Mouse (Mus musculus): ENCODE results near the gene Tapbp.
"Not testable (repeated sequence)": the region's sequence is repeated elsewhere in the genome, so short reads cannot be mapped to it uniquely, and the experiment has no call there.

Tapbp gene

GRCm38 (mm10) chr17:33915671-33916250 lies at the start of gene Tapbp, which contains the start of gene Zbtb22:
Gene Tapbp (plus strand): TSS chr17:33915899.
Gene Zbtb22 (plus strand): TSS chr17:33915904.
- peak; percentile 98 for DNase-seq

- DNase-seq = not testable (repeated sequence)
Observed at GRCm38 (mm10) chr17:33873537-33873936, 42.2 kb upstream of the Tapbp start, which contains the start of gene Gm7029. Gene Gm7029 (plus strand): TSS chr17:33873837.

- DNase-seq = no peak
Observed at GRCm38 (mm10) chr17:33874411-33874810, 41.3 kb upstream of the Tapbp start.

- peak; percentile 47 for DNase-seq
Observed at GRCm38 (mm10) chr17:33875797-33876196, 39.9 kb upstream of the Tapbp start.

- DNase-seq = not testable (repeated sequence)
Observed at GRCm38 (mm10) chr17:33884320-33884719, 31.4 kb upstream of the Tapbp start.

- DNase-seq = not testable (repeated sequence)
Observed at GRCm38 (mm10) chr17:33887802-33888201, 27.9 kb upstream of the Tapbp start.

GRCm38 (mm10) chr17:33888230-33888629 lies 27.5 kb upstream of the Tapbp start:
- not testable (repeated sequence) for DNase-seq

GRCm38 (mm10) chr17:33889941-33890532 lies 25.7 kb upstream of the Tapbp start:
- DNase-seq = not testable (repeated sequence)

GRCm38 (mm10) chr17:33890533-33891059 lies 25.1 kb upstream of the Tapbp start, which contains the start of gene Kifc1:
Gene Kifc1 (minus strand): TSS chr17:33890661.
- DNase-seq = peak; percentile 100

- no peak for DNase-seq
Observed at GRCm38 (mm10) chr17:33891357-33891756, 24.3 kb upstream of the Tapbp start.

GRCm38 (mm10) chr17:33891892-33892291 lies 23.8 kb upstream of the Tapbp start:
- DNase-seq = not testable (repeated sequence)

GRCm38 (mm10) chr17:33892429-33892828 lies 23.3 kb upstream of the Tapbp start:
- no peak for DNase-seq

GRCm38 (mm10) chr17:33893011-33893410 lies 22.7 kb upstream of the Tapbp start:
- not testable (repeated sequence) for DNase-seq

- DNase-seq = peak; percentile 70
Observed at GRCm38 (mm10) chr17:33897114-33897794, 18.4 kb upstream of the Tapbp start.

- DNase-seq = not testable (repeated sequence)
Observed at GRCm38 (mm10) chr17:33898193-33898592, 17.5 kb upstream of the Tapbp start.

GRCm38 (mm10) chr17:33899642-33900041 lies 16.1 kb upstream of the Tapbp start:
- no peak for DNase-seq

GRCm38 (mm10) chr17:33900281-33900988 lies 15.3 kb upstream of the Tapbp start:
- DNase-seq = no peak

GRCm38 (mm10) chr17:33900989-33901314 lies 14.7 kb upstream of the Tapbp start:
- no peak for DNase-seq

- no peak for DNase-seq
Observed at GRCm38 (mm10) chr17:33901653-33902052, 14.0 kb upstream of the Tapbp start.

GRCm38 (mm10) chr17:33902079-33902478 lies 13.6 kb upstream of the Tapbp start:
- DNase-seq = no peak

- DNase-seq = no peak
Observed at GRCm38 (mm10) chr17:33902491-33902890, 13.2 kb upstream of the Tapbp start.

GRCm38 (mm10) chr17:33903911-33904651 lies 11.6 kb upstream of the Tapbp start:
- DNase-seq = not testable (repeated sequence)
